Mouse (Mus musculus): ENCODE data around the gene Dap. TPM values are rescaled to one million over a fixed set of nuclear protein-coding genes. Genes with fewer than 3 reads are reported as not detected.

Gene Dap
- 1 to 10 TPM; 6.0 to 7.2 TPM for total RNA-seq (2021)

DNA sequence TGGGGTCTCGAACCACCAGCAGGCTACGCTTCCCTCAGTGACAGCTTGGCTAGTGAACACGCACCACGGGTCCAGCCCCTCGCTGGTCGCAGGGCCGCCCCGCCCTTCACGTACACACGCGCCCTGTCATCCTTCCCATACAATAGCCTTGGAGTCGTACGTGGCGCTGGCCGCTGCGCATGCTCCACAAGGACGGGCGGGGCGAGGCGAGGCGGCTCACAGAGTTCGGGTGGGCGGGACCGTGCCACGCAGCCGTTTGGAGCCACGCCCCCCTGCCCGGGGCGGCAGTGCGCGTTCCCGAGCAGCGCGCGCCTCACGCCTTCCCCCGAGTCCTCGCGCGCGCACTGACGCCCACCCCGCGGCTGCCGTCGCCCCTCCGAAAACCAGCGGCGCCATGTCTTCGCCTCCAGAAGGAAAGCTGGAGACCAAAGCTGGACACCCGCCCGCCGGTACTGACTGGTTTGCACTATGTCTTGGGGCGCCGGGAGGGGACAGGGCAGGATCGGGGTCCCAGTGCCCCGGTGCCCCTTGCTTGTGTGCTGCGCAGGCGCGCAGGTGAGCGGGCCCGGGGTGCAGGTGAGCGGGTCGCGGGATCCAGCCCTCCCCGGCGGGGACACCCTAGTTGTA, at the start of gene Dap:
Dap (plus strand) TSS at position 180 of the 627 bp plus-strand sequence.
- intact Hi-C loops (cut with DNase I) = no loop called here
- DNase-seq (ENCODE audit: low spot score in 2 of 2) = peak; percentile 97 to 98

- intact Hi-C loops (cut with DNase I) = no loop called here
These were observed 47.5 kb upstream of the Dap start for GRCm38 (mm10) chr15:31176566-31176965.

GRCm38 (mm10) chr15:31184651-31185443, 39.3 kb upstream of the Dap start:
- no peak for DNase-seq (ENCODE audit: low spot score in 2 of 2)
- intact Hi-C loops (cut with DNase I) = no loop called here

More at GRCm38 (mm10) chr15:31176566-31176965, 47.5 kb upstream of the Dap start:
- DNase-seq (ENCODE audit: low spot score in 2 of 2) = no peak

- intact Hi-C loops (cut with DNase I) = no loop called here
- no peak for DNase-seq (ENCODE audit: low spot score in 2 of 2)
These were observed 38.6 kb upstream of the Dap start for GRCm38 (mm10) chr15:31185506-31185905.

DNA sequence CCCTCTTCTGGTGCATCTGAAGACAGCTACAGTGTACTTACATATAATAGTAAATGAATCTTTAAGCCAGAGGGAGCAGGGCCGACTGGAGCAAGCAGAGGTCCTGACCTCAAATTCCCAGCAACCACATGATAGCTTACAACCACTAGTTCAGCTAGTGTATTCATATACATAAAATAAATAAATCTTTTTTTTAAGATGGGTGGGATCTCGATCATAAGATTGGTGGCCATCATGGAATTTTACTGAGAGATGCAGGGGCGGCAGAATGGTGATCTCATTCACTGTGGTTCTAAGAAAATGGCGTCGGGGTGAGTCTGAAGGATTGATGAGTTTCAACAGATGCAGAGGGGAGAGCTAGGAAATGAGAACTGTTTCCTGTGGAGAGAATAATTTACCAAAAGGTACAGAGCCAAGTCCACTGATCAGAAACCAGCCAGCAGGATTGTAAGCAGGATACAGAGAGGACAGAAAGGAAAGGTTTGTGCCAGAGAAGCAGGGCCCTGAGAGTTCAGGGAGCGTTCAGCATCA, 37.7 kb upstream of the Dap start:
- no peak for DNase-seq (ENCODE audit: low spot score in 2 of 2)
- intact Hi-C loops (cut with DNase I) = no loop called here

DNA sequence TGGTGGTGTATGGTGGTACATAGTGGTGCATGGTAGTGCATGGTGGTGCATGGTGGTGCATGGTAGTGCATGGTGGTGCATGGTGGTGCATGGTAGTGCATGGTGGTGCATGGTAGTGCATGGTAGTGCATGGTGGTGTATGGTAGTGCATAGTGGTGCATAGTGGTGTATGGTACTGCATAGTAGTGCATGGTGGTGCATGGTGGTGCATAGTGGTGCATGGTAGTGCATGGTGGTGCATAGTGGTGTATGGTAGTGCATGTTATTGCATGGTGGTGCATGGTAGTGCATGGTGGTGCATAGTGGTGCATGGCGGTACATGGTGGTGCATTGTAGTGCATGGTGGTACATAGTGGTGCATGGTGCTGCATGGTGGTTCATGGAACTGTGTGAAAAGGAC, 31.6 kb upstream of the Dap start:
- no peak for DNase-seq (ENCODE audit: low spot score in 2 of 2)
- intact Hi-C loops (cut with DNase I) = no loop called here

GRCm38 (mm10) chr15:31195776-31196175, 28.3 kb upstream of the Dap start:
- DNase-seq (ENCODE audit: low spot score in 2 of 2) = no peak
- intact Hi-C loops (cut with DNase I) = no loop called here

DNA sequence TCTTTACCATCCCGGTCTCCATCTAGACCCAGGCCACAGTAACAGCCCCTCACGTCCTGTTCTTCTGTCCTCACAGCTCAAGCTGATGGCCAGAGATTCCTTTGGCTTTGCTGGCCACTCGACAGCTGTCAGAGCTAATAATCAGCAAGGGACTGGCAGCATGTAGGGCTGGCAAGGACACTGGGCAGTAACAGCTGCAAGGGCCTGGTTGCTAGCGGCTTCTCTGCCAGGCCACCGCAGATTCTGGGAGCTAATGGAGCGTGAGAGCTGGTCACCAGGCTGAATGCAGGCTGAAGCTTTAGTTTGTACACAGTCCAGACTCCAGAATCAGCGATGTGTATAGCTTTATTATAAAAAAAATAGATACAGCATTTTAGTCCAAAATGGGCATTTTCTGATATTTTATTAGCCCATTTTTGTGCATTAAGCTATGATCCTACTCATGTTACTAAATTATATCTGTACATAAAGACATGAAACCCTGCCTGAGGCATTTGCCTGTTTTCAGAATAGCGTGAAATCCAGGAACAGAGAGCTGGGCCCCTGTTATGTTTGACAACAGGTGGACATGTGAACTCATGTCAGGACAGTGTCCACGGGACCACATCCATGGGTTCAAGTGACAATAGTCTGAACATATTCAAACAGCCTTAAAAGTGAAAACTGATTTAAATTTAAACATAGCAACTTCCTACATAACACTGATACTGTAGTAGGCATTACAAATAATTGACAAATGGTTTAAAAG, 16.6 kb upstream of the Dap start:
- DNase-seq (ENCODE audit: low spot score in 2 of 2) = no peak
- intact Hi-C loops (cut with DNase I) = no loop called here

DNA sequence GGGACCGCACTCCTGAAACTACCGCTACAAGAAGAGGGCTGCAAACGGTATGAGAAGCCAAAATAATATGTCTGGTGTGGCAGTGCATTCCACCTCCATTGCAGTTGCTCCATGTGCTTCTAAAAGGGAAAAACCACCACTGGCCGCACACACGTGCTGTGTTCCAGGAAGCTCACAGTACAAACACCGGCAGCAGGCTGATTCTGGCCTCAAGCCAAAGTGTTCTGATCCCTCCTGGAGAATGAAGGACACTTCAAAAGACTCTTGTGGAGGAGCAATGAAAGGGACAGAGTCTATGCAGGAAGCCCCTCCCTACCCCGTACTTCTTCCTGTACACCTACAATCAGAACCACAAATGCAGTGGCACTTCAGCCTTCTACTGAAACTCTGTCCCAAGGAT, 12.2 kb upstream of the Dap start:
- no peak for DNase-seq (ENCODE audit: low spot score in 2 of 2)
- intact Hi-C loops (cut with DNase I) = no loop called here

DNA sequence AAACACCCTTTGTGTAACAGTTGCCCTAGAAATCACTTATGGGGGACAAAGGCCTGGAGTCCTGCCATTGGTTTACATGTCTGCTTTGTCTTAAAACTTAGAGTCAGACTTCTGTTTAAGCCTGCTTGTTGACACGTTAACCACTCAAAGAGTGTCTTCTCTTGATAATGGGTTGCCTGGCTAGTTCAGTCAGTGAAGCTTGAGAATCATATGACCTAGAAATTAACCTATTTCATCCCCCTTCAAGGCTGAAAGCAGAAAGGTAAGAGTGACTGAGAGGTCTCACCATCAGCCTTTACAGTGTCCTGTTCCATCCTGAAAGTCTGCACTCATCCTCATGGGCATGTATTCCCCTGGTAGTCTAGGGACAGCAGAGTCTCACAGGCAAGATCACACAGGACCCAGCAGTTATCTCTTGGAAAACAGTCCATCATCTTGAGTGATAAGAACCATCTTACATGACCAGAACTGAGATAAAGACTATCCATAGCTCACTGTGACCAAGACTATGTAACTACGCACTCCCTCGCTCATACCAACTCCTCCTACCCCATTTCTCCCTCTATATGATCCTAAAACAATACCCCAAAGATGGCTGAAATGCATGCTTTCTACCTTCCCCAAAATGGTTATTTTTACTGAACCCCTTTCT, 10.4 kb upstream of the Dap start:
- intact Hi-C loops (cut with DNase I) = no loop called here
- DNase-seq (ENCODE audit: low spot score in 2 of 2) = no peak

DNA sequence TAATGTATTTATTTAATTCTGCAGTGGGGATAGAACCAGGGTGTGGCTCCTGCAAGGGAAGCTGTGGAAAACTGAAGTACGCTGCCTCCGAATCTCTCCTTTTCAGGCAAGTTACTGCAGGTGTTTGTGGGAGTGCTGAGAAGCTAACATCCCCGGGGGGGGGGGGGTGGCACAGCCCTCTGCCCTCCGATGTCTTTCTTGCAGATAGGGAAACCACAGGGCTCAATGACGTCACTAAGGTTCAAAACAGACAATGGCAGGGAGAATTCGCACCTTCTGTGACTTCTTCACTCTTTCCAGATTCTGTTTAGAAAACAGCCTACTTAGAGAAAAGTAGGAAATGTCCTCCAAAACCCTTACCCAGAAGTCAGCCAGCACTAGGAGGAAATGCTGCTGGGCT, 1.9 kb upstream of the Dap start:
- intact Hi-C loops (cut with DNase I) = no loop called here
- DNase-seq (ENCODE audit: low spot score in 2 of 2) = no peak

DNA sequence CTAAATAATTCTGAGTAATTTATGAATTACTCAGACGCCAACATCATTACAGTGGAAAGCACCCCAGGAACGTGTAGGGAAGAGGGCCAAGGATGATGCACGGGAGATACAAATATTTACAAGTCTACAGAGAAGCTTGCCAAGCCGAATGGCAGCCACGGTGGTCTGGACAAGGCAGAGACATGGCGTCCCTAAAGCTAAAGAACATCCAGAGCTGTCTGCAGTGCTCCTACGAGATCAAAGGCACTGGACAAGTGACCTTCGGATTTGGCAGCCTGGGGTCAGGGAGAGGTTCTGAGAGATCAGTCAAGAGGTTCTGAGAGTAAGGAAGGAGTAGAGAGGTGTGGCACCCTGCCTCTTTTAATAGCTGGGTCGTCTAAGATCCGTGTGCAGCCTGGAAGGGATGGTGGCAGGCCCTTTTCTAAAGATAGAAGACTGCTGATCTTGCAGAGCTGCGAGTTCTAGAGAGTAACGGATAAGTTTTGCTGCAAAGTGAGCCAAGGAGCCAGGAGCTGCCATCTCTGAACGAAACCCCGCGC, 449 bp upstream of the Dap start:
- intact Hi-C loops (cut with DNase I) = no loop called here
- DNase-seq (ENCODE audit: low spot score in 2 of 2) = no peak

DNA sequence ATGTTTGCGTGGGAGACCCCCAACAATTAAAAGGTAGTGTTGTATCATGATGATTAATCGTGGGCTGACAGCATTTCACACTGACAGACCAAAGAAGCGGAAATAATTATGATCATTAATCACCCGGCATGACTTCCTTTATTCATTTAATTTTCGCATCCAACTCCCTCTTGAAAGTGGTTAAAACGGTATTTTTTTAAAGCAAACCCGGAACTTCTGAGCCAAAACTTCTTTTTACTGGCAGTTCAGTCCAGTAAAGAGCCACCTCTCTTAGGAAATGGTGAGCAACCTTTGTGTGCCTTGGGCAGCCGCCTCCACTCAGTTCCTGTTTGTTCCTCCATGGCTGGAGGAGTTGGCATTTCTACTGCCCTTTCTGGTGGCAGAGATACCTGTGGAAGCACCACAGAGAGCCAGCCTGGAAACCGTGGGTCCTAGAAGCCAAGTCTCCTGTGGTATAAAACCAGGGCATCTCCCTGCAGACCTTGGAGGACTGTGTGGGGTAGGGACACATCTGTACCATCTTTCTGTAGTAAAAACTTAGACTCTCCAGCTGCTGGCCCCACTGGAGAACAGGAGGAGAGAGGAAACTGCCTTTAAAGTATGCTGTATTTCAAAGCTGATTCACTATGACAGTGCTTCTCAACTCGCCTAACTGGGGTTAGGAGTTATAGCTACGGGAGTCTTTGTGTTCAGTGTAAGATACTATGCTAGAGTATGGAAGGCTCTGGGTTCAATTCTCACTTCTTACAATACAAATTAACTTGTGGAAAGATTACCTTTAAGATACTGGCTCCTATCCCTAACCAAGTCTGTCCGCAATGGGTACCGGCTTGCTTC, 910 bp downstream of the Dap start:
- no peak for DNase-seq (ENCODE audit: low spot score in 2 of 2)
- intact Hi-C loops (cut with DNase I) = no loop called here

DNA sequence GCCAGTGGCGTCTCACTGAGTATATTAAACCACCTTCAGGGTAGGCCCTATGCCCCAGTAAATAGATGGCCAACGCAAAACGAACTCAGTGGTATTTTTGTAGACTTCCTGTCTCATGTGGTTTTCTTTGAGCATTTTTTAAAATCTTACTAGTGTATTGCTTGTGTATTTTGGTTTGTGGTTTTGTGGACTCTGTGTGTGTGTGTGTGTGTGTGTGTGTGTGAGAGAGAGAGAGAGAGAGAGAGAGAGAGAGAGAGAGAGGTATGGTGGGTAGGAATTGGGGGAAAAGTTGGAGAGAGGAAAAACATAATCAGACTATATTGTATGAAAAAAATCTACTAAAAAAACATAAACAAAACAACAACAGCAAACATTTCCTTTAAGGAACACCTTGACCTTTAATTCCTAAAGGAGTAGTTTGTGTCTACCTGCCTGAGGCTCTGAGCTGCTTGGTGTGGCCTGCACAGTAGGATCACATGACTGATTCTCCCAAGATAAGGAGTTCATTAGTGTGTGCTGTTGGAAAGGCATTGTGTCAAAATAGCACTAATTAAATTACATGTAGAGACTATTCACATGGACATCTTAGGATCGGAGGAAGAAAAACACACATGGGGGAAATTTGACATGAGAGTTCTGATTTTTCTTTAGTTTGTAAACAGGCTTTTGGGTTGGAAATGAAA, 1.7 kb downstream of the Dap start:
- intact Hi-C loops (cut with DNase I) = no loop called here
- no peak for DNase-seq (ENCODE audit: low spot score in 2 of 2)

DNA sequence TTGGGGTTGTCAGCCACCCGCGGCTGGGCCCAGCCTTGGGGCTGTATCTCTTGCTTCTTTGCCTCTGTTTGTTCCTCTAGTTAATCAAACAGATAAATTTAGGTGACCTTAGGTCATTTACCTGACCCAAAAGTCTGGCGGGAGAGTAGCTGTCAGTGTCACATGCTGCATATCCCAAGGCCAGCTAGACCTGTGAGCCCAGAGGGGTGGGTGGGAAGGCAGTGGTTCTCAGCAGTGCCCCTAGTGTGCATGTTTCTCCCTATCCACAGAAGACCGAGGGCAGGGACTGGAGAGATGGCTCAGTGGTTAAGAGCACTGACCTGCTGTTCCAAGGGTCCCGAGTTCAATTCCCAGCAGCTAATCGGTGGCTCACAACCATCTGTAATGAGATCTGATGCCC, 2.4 kb downstream of the Dap start:
- intact Hi-C loops (cut with DNase I) = no loop called here
- no peak for DNase-seq (ENCODE audit: low spot score in 2 of 2)

DNA sequence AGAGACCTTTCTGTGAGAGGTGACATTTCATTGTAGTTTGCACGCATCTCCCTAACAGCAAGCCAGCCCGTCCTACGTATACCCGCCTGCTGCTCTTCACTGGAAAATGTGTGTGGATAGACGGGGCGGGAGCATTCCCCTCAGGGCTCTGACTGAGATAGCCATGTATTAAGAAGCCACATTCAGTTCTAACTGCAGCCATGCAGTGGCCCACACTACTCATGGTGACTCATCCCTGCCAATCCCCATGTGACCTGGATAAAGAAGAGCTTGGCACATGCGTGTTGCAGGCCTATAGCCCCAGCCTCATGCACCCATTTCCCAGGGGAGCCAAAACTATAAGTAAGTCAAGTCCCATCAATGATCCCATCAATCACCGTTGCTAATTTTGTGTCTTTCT, 3.7 kb downstream of the Dap start:
- intact Hi-C loops (cut with DNase I) = no loop called here
- DNase-seq (ENCODE audit: low spot score in 2 of 2) = no peak

DNA sequence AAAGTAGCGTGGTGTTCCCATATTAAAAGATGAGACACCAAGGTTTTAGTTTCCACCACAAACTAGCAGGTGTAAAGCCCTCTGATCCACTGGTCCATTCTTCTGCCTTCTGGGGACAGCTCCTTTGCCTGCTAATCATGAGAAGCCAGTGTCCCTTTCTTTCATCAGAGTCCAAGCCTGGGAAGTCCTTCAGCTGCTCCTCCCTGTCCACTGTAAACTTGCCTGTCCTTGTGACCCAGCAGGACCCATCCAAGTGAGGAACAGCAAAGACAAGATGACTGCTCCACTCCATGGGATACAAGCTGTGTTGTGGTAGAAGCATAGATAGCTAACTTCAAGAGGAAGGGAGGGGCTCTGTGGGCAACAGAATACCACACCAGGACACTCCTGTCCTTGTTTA, 8.9 kb downstream of the Dap start:
- intact Hi-C loops (cut with DNase I) = no loop called here
- DNase-seq (ENCODE audit: low spot score in 2 of 2) = no peak

DNA sequence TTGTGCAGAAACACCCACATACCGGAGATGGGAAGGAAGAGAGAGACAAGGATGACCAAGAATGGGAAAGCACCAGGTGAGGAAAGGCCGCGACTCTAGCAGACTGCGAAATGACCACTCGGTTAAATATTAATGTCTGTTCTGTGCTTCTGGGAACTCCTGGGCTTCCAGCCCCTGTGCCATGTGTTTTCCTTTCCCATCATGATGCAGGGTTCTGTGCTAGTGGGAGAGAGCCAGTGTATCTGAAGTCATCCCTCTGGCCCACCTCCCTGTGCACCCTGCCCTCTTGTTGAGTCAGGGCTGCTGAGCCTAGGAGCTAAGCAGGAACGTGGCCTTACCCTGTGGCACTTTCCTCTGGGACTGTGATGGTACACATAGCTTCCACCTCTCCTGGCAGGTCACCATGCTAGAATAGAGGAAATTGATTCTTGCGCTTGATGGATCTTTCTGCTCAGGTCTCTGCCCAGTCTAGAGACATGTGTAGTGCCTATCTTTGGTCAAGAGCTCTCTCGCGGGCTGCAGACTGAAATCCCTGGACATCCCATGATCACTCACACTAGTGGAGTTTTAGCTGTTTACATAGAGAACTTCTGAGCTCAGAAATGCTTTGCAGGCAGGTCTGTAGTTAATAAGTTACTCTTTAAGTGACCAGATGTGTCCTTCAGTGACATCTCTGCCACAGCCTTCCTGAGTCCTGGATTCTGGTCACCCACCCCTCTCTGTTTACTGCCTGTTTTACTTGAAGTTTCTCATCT, 11.9 kb downstream of the Dap start:
- DNase-seq (ENCODE audit: low spot score in 2 of 2) = no peak
- intact Hi-C loops (cut with DNase I) = no loop called here
